Mouse (Mus musculus) retina, adult 2 months (tissue): ENCODE measurements at regions not wholly inside any gene's neighbourhood (a gene's known extent, or its start where the extent isn't known, plus 50 kb on each side); places are given as distances from the start of the nearest gene placed in this dataset.
A peak's percentile ranks its signal among the peaks of the same experiment; 100 is the strongest.

Source experiments
- DNase-seq: peaks from one replicate; pipeline ENCODE4 v3.0.0-alpha.2; 2012; ENCODE audit warnings: low read depth, low spot score

DNA sequence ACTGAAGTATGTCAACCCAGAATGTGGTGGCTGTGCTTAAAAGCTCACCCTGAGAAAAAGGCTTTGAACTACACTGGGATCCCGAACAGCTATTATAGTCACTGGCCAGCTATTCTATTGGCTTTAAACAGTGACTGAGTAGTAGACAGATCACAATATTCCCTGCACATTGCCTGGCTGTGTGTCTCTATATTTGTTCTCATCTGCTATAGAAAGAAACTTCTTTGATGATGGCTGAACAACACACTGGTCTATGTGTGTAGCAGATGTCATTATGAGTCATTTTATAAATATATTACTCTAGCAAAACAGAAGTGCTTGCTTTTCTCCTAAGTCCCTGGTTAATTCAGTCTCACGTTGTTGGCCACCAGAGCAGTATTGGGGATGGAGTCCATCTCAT is 152.1 kb upstream of the Slco6d1 start:
- DNase-seq, result no peak

GRCm38 (mm10) chr1:98270212-98270611 is 150.7 kb upstream of the Slco6d1 start:
- no peak for DNase-seq

DNA sequence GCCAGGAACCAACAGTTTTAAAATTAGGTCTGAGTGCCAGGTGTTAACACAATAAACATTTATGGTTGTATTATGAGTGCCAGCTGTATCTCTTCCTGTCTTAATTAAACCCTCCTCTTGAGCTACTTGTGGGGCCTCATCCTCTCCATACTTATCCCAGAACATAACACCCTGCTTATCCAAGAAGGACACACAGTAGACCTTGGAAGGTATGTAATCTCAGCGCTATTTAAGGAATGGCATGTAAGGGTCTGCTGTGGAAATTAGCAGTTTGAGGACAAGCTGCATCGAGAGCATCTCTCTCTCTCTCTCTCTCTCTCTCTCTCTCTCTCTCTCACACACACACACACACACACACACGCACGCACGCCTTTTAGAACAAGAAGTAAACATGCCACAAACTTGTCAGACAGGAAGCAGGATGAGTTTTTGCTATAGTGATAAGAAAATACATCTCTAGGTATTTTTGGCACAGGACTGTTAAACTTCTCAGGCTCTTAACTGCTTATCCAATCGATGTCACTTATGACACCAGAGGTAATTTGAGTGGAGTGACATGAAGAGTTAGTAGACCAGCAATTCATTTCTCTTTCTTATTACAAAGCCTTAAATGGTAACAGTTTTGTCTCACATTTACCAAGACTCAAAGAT is 146.8 kb upstream of the Slco6d1 start:
- DNase-seq, result no peak

- DNase-seq, result no peak
Measured at GRCm38 (mm10) chr1:98275524-98275923, 145.4 kb upstream of the Slco6d1 start.

DNA sequence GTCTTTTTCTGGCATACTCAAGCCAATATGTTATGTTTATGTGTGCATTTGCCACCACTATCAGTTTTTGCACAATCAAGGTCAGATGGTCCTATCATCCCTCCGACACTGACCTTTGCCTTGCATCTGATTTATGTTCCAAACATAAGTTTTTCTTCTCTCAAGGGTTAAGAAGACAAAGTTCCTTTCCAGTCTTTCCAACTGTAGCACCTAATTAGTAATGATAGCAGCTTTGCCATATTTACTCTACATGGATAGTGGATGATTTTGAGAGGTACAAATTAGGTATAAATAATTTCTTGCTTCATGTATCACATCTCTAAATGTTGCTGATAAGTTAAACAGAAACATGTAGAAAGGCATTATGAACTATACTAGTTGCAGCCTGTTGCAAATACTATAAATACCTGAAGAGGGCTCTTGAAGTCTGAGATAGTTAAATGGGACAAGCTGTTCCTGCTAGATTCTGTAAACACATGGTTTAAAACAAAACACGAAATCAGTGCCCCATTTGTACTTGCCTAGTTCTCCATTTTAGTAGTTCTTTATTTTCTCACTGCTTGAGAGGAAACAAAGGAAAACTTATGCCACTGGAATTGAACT is 141.4 kb upstream of the Slco6d1 start:
- no peak for DNase-seq

- no peak for DNase-seq
Measured at GRCm38 (mm10) chr1:98280263-98281052, 140.5 kb upstream of the Slco6d1 start.

DNA sequence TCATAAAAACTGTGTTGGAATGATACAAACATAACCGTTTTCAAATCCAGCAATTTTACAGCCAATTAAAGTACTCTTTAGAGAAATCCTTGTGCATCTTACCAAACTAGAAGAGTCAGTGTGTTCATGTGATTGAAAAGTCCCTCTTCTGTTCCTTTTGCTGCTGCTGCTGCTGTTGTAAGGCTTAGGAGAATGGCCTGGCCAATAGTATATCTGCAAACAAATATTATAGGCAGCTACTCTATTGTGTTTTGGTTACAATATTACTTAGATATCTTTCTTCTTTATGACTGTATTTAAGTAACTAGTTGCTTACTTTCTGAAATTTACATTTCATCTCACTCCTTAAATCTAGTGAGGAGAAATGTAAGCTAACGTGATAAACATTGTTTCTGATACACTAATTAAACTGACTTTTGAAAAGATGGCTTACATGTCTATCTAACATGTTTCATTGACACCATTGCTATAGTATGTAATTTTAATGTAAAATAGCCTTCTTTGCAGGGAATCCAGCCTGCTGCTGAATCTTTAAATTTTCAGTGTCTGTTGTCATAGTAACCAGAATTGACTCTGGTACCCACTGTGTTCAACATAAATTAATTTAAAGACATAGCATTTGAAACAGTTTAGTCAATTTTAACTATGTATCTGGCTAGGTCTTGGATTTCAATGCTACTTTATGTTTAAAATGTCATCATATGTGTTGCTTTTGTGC is 139.7 kb upstream of the Slco6d1 start:
- no peak for DNase-seq

GRCm38 (mm10) chr1:98281771-98282149 is 139.2 kb upstream of the Slco6d1 start:
- no peak for DNase-seq

- DNase-seq, result no peak
Measured at GRCm38 (mm10) chr1:98303166-98303565, 117.8 kb upstream of the Slco6d1 start.

DNA sequence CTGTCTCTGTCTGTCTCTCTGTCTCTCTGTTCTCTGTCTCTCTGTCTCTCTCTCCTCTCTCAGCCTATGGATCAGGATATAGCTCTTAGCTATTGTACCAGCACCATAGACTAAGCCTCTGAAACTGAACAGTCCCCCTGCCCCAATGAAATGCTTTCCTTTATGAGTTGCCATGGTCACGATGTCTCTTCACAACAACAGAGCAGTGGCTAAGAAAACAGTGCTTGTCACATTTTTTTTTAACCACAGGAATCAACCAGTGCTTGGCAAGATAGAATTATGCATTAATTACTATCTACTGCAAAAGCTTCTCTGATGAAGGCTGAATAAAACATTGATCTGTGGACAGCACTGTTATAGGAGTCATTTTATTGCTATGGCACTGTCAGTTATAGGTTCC is 114.6 kb upstream of the Slco6d1 start:
- DNase-seq, result no peak

DNA sequence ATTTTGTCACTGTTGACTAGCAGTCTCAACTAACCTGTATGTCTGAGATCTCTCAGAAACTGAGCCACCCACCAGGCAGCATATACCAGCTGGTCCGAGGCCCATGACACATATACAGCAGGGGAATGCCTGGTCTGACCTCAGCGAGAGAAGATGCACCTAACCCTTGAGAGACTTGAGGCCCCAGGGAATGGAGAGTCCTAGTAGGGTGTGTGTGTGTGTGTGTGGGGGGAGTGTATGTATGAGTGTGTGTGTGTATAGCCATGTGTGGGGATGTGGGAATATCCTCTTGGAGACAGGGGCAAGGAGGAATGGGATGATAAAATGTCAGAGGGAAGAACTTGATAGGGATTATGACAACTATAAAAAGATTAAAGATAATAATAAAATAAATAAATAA is 113.4 kb upstream of the Slco6d1 start:
- no peak for DNase-seq

DNA sequence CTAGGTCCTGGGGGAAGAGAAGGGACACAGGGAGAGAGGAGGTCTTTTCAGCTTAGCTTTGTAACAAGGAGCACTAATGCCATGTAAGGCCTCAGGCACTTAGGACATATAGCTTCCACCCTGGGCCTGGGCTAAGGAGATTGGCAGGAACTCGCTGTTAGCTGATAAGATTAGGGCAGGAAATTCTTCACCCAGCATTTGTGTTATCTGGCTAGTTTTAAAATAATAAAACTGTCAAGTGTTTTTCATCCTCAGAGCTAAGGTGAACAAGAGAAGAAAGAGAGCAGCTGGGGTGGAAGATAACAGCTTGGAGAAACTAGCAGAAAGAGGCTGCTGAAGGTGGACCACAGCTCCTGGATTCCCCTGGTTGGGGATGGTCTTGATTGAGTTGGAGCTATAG is 111.0 kb upstream of the Slco6d1 start:
- DNase-seq, result no peak

- DNase-seq, result peak; percentile 16
Measured at GRCm38 (mm10) chr1:98350095-98350549, 70.8 kb upstream of the Slco6d1 start.

DNA sequence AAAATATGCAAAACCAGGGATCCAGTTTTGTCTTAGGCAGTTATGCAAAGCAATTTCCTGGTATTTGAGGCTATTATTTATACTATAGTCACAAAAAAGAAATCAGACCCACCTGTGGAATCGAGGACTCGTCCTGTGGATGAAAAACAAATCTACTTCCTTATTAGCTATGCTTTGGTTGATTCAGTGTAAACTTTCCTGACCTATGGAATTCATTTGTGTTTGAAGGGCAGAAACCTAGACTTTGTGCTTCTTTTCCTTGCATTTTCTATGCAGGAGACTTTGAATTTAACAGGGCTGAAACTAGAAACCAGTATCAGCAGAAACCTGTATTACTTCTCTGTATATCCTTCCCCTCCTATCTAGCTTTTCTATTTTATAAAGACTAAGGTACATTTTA is 70.2 kb upstream of the Slco6d1 start:
- DNase-seq, result no peak

GRCm38 (mm10) chr1:98351530-98351929 is 69.4 kb upstream of the Slco6d1 start:
- no peak for DNase-seq
